Mouse (Mus musculus): ENCODE measurements at regions not wholly inside any gene's neighbourhood (a gene's known extent, or its start where the extent isn't known, plus 50 kb on each side); places are given as distances from the start of the nearest gene placed in this dataset.

DNA sequence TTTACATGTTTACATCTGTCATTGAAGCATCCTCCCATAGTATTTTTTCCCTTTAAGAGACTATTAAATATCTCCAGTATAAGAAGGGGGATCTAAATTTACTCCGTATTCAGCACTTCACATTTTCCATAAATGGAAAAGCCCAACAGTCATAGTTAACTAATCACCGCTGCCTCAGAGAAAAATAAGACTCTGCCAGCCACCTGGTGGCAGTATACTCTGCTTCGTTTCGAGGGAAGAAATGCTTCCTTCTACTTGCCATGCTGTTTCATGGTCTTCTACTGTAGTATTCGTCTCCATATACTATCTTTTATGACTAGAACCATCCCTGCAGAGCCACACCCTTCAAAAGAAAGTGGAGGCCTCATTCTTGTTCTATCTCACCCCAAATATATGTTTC lies 52.0 kb upstream of the Tro start:
- DNase-seq (ENCODE audit: low spot score) (peak; percentile 60), ATAC-seq (replicated peaks; ENCODE audit: insufficient number of reproducible peaks, low FRiP score, low TSS enrichment, low read depth) (no peak)
- Histone ChIP-seq H3K4me3 (ENCODE audit: low read depth, low read length) (no peak overlapping the region), H3K9me3 (replicated peaks; ENCODE audit: control insufficient read depth, low read length) (no peaks in the 10 kb centered on the region), H3K36me3 (replicated peaks; ENCODE audit: control insufficient read depth, insufficient read depth, low read depth, low read length) (no peaks in the 10 kb centered on the region), H3K4me1 (ENCODE audit: control insufficient read depth, insufficient read depth, low read length) (no peaks in the 10 kb centered on the region), H3K9ac (replicated peaks; ENCODE audit: low read length) (no peak overlapping the region), H3K4me2 (ENCODE audit: low read depth, low read length) (no peak overlapping the region), H3K27ac (replicated peaks; ENCODE audit: low read depth, low read length) (no peak overlapping the region), H3K27me3 (ENCODE audit: control insufficient read depth, insufficient read depth, low read length) (no peaks in the 10 kb centered on the region)
- 51% methylated on average over 5 of the region's 5 CpGs for WGBS
